Mouse (Mus musculus) lung, postnatal 10 days (tissue): Measurements from ENCODE around the gene Wwox.

Experiments used
- DNase-seq: peaks from one replicate; pipeline ENCODE4 v3.0.0; 2021

Wwox gene

DNA sequence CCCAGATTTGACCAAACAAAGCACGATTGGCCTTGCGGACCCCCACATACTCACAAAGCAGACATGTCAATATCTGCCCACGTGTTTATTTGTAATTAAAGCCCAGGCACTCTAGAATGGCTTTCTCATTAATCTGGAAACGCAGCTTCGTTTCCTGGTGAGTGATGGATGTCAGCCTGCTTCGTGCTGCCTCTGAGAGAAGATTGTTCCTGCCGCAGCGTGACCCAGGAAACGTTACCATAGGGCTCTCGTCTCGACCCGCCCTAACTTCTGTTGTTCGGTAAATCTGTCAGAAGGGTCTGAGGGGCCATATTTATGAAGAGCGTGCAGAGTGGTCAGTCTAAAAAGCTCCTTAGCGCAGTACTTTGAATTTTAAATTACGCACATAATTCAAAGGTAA is 164.9 kb downstream of the Wwox start:
- DNase-seq, result no peak

DNA sequence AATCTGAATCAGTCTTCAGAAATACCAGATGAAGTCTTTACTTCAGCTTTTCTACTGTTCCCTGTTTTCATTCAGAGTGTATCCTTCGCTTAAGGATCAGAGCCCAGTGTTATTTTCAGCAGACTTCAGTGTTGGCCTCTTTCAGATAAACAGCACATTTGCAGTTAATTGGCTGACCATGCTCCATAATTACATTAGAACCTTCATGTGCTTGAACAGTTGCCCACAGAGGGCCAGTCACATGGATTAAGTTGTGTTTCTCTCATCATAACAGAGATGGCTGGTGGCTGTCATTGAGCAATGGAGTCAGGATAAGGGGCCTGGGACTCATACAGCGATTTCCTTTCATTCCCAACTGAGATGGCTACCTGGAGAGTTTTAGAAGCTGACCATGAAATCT is 166.2 kb downstream of the Wwox start:
- DNase-seq, result no peak

DNA sequence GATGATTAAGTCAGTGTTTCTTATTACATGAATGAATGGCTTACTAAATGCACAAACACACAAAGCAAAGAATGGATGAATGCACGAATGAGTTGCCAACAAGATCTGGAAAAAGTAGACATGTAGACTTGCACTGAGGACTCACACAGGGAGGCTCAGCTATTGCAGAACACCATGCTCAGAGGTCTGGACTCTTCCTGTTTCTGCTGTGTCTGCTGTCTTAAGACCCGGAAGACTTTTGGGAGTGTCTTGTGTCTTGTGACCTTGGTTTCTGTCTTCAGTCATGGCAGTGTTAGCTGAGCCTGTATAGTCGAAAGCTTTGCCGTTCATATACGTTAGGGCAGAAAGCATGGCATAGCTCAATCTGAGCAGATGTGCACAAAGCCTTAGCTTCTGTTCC is 169.9 kb downstream of the Wwox start:
- DNase-seq, result no peak

GRCm38 (mm10) chr8:114611075-114611474 is 171.6 kb downstream of the Wwox start:
- no peak for DNase-seq

- no peak for DNase-seq
These were observed 172.6 kb downstream of the Wwox start for GRCm38 (mm10) chr8:114612091-114612490.

- DNase-seq, result no peak
These were observed 176.0 kb downstream of the Wwox start for GRCm38 (mm10) chr8:114615413-114615812.

DNA sequence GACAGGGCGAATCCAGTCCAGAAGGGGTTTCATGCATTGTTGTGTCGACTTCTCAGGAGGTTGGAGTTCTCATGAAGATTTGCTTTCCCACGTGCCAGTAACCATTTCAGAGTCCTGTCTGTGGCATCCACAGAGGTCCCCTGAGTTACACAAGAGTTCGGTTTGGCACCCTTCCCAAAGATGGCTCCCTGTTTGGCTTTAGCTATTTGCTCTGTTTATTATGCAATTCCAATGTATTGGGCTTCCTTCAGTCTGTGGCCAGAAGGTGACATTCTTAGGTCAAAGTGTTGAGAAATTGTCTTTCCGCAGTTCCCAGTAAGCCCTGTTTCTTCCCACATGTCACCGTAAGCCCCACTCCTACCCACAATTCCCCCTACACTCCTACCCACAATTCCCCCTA is 176.5 kb downstream of the Wwox start:
- DNase-seq, result peak; percentile 38

- DNase-seq, result no peak
These were observed 179.6 kb downstream of the Wwox start for GRCm38 (mm10) chr8:114618908-114619508.

DNA sequence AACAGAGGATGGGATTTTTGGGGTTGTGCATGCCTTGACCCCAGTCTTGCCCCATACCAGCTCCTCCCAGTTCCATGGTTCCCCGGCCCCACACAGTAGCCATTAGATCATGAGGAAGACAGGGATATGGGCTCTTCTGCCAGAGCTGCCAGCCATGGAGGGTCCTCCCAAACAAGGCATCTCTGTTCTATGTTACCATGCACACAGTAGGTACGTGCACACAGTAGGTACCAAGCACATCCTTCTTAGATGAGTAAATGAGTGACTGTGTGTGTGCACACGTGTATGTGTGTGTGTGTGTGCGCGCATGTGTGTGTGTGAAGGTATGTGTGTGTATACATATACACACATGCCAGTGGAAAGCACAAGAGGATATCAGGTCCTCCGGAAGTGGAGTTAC is 185.9 kb downstream of the Wwox start:
- DNase-seq, result no peak

GRCm38 (mm10) chr8:114626897-114627296 is 187.4 kb downstream of the Wwox start:
- DNase-seq, result no peak

- DNase-seq, result no peak
These were observed 190.3 kb downstream of the Wwox start for GRCm38 (mm10) chr8:114629719-114630118.

GRCm38 (mm10) chr8:114631087-114631486 is 191.6 kb downstream of the Wwox start:
- DNase-seq, result no peak

DNA sequence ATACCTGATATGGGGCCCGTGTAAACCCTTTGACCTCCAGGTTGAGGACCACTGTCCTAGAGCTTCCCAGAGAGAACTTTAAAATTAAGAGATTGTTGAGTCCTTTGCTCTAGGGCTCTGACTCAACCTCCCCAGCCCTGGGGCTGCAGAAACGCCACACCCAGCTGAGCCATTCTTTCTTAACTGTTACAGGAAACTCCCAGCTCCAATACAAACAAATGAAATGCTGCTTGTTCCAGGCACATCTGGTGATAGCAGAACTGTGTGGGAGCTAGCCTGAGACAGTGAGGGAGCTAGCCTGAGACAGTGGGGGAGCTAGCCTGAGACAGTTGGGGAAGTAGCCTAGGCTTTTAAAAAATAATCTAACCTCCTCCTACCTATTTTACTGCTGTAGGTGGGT is 194.7 kb downstream of the Wwox start:
- no peak for DNase-seq

- no peak for DNase-seq
These were observed 195.4 kb downstream of the Wwox start for GRCm38 (mm10) chr8:114634669-114635410.

DNA sequence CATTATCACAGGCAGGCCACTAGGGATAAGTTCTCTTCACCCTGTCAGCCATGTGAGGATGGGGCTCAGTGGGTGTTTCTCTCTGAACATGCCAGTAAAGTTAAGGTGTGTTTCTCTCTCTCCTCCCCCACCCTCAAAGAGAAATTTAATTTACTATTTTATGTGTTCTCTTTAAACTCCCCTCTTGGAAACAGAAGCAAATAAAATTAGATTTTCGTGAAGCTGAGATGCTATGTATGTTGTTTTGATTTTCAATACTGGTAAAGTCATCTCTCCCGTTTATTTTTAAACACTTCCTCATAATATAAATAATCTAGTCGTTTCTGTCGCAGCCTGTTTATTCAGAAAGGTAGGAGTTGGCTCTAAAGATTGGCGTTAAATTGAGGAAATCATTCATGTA is 196.9 kb downstream of the Wwox start:
- DNase-seq, result no peak

DNA sequence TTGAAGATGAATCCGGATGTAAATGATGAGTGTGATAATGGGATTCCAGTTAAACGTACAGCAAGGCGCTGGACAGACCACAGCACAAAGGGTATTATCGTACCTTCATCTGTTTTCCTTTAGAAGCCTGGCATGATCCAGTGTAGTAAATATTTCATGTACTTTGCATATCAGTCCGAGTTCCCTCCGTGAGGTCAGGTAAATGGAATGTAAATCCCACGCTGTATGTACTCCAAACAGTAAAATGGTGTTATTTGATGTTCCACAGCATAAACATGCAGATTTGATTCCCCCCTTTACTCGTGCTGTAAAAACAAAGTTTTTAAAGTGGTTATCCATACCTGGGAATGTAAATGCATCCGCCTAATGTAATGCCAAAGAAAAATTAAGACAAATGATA is 202.4 kb downstream of the Wwox start:
- no peak for DNase-seq

DNA sequence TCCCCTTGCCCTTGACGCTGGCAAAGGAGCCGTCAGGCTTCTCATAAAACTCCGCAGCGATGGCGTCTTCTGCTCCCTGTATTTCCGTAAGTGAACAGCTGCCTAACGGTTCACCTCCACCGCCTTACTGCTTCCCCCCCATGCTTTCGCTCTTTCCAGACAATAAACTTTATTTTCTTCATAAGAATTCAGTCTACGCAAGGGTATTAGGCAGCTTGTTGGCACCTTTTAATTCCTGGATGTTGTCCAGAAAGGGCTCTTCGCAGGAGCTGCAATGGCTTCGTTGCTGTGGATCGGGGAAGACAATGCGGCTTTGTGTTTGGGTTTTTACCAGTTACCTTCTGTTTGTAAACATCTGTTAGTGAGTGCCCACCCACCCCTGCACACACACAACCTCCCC is 211.3 kb downstream of the Wwox start:
- no peak for DNase-seq

GRCm38 (mm10) chr8:114657789-114658188 is 218.3 kb downstream of the Wwox start:
- DNase-seq, result peak; percentile 46

DNA sequence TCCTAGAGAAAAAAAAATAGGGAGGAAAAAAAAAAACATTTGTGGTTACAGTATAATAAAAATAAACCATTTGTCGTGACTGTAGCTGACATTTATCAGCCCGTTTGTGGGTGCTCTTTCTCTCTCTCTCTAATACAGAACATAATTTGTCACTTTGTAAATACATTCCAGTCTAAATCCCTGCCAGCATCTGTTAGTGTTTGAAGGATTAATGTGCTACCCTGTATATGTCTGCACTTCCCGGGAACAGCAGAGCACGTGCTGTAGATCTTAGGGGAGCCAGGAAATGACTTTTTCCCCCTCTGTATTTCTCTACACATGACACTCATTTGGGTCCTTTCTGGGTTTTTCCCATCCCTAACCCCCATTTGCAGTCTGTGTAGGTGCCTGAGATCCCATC is 219.0 kb downstream of the Wwox start:
- DNase-seq, result peak; percentile 26

GRCm38 (mm10) chr8:114663053-114663452 is 223.6 kb downstream of the Wwox start:
- DNase-seq, result no peak

- no peak for DNase-seq
These were observed 226.1 kb downstream of the Wwox start for GRCm38 (mm10) chr8:114665521-114665920.

- DNase-seq, result no peak
These were observed 231.3 kb downstream of the Wwox start for GRCm38 (mm10) chr8:114670801-114671200.

- DNase-seq, result peak; percentile 78
These were observed 231.8 kb downstream of the Wwox start for GRCm38 (mm10) chr8:114671237-114671674.

- DNase-seq, result no peak
These were observed 234.0 kb downstream of the Wwox start for GRCm38 (mm10) chr8:114673416-114673815.

DNA sequence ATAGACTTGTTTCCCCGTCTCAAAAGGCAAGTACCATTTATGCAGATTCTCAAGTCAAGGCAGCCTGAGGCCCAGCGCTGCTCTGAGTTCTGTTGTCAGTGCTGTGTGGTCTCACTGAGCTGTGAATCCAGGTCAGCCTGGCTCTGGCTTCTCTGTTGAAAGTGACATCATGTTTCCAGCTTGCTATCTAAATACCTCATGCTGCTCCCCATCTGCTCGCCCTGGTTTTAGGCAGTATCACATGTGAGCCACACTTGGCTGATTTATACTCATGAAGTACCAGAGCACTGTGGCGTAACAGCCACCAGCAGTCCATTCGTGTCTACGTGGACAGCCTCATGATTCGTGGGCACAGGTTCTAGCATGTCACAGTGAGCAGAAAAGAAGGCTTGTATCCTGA is 235.7 kb downstream of the Wwox start:
- no peak for DNase-seq
